Mouse (Mus musculus) MEL (cell line): ENCODE results near the gene Pgc. TPM values are rescaled to one million over a fixed set of nuclear protein-coding genes. Genes with fewer than 3 reads are reported as not detected.

Experiments
- DNase-seq: peaks from one replicate; pipeline ENCODE4 v3.0.0; 2011; ENCODE audit warnings: low read depth, low spot score
- H3K27ac ChIP-seq: 2 replicates; pipeline ENCODE4 v1.5.1; 2012; ENCODE audit warnings: low read depth, mild to moderate bottlenecking, control low read depth, low read length, moderate library complexity; ENCODE audit not compliant: control insufficient read depth
- H3K27me3 ChIP-seq, 2 experiments: fragments of 150-350 bp in 1 of 2; sonication (generic) in 1 of 2; 2 replicates each; pipeline ENCODE4 v1.6.1; 2012; ENCODE audit warnings: low read length in 2 of 2, mild to moderate bottlenecking in 2 of 2, improper control_type of control experiment in 1 of 2, moderate library complexity in 1 of 2; ENCODE audit not compliant: insufficient read depth in 2 of 2, control insufficient read depth in 1 of 2
- H3K36me3 ChIP-seq, 2 experiments: 2 replicates each; pipeline ENCODE4 v1.6.1; 2012 to 2014; ENCODE audit warnings: low read length in 2 of 2, improper control_type of control experiment in 1 of 2, inconsistent platforms in 1 of 2, mild to moderate bottlenecking in 1 of 2; ENCODE audit not compliant: insufficient read depth in 2 of 2, control insufficient read depth in 1 of 2
- H3K4me1 ChIP-seq, 2 experiments: fragments of 150-350 bp in 1 of 2; sonication (generic) in 1 of 2; 2 replicates each; pipeline ENCODE4 v1.6.1; 2012; ENCODE audit warnings: low read length in 2 of 2, improper control_type of control experiment in 1 of 2, mild to moderate bottlenecking in 1 of 2; ENCODE audit not compliant: insufficient read depth in 2 of 2, control insufficient read depth in 1 of 2
- H3K4me3 ChIP-seq, 2 experiments: fragments of 150-350 bp in 1 of 2; sonication (generic) in 1 of 2; 2 replicates each; pipeline ENCODE4 v1.5.1; 2012; ENCODE audit warnings: low read depth in 2 of 2, low read length in 2 of 2, mild to moderate bottlenecking in 2 of 2, moderate library complexity in 2 of 2, control low read depth in 1 of 2, improper control_type of control experiment in 1 of 2; ENCODE audit not compliant: control insufficient read depth in 1 of 2, insufficient read depth in 1 of 2
- H3K79me2 ChIP-seq: 2 replicates; pipeline ENCODE4 v1.6.1; 2012; ENCODE audit warnings: mild to moderate bottlenecking, low read length, moderate library complexity; ENCODE audit not compliant: control insufficient read depth, poor library complexity, insufficient read depth
- H3K9ac ChIP-seq: 2 replicates; pipeline ENCODE4 v1.6.1; 2012; ENCODE audit warnings: low read depth, mild to moderate bottlenecking, control low read depth, low read length, moderate library complexity; ENCODE audit not compliant: control insufficient read depth, poor library complexity, severe bottlenecking
- H3K9me3 ChIP-seq: fragments of 150-350 bp; sonication (generic); replicated peaks from 2 replicates; pipeline ENCODE4 v1.6.1; 2012; ENCODE audit warnings: mild to moderate bottlenecking, low read length, improper control_type of control experiment, moderate library complexity; ENCODE audit not compliant: insufficient read depth
- BHLHE40 ChIP-seq: IDR thresholded peaks from 2 replicates; pipeline ENCODE4 v1.6.1; 2012; ENCODE audit warnings: low read depth, mild to moderate bottlenecking, inconsistent platforms, low read length, improper control_type of control experiment, borderline replicate concordance
- CTCF ChIP-seq, 3 experiments: IDR thresholded peaks in 2 of 3; conservative IDR thresholded peaks in 1 of 3; 2 replicates each; pipeline ENCODE4 v1.5.1; 2011 to 2012; ENCODE audit warnings: low read length in 3 of 3, low read depth in 2 of 3, mild to moderate bottlenecking in 2 of 3, improper control_type of control experiment in 1 of 3, inconsistent platforms in 1 of 3, mixed read lengths in 1 of 3, moderate library complexity in 1 of 3; ENCODE audit not compliant: control insufficient read depth in 1 of 3, insufficient read depth in 1 of 3, poor library complexity in 1 of 3, severe bottlenecking in 1 of 3
- E2F4 ChIP-seq: IDR thresholded peaks from 2 replicates; pipeline ENCODE4 v1.6.1; 2011; ENCODE audit warnings: low read depth, low read length, improper control_type of control experiment, borderline replicate concordance
- ELF1 ChIP-seq: IDR thresholded peaks from 2 replicates; pipeline ENCODE4 v1.6.1; 2014; ENCODE audit warnings: low read depth, mild to moderate bottlenecking, inconsistent platforms, low read length, improper control_type of control experiment, moderate library complexity
- ETS1 ChIP-seq: IDR thresholded peaks from 2 replicates; pipeline ENCODE4 v1.6.1; 2012; ENCODE audit warnings: low read depth, mild to moderate bottlenecking, inconsistent platforms, low read length, improper control_type of control experiment, moderate library complexity
- GATA1 ChIP-seq: IDR thresholded peaks from 2 replicates; pipeline ENCODE4 v1.6.1; 2011; ENCODE audit warnings: low read depth, low read length, improper control_type of control experiment
- MAFK ChIP-seq: IDR thresholded peaks from 2 replicates; pipeline ENCODE4 v1.6.1; 2011; ENCODE audit warnings: low read depth, mild to moderate bottlenecking, low read length, improper control_type of control experiment, borderline replicate concordance
- MAX ChIP-seq: IDR thresholded peaks from 2 replicates; pipeline ENCODE4 v1.6.1; 2011; ENCODE audit warnings: low read length, improper control_type of control experiment
- MXI1 ChIP-seq: IDR thresholded peaks from 2 replicates; pipeline ENCODE4 v1.6.1; 2011; ENCODE audit warnings: mild to moderate bottlenecking, low read depth, low read length, improper control_type of control experiment
- MYB ChIP-seq: IDR thresholded peaks from 2 replicates; pipeline ENCODE4 v1.6.1; 2011; ENCODE audit warnings: mild to moderate bottlenecking, low read depth, low read length, improper control_type of control experiment
- NELFE ChIP-seq: IDR thresholded peaks from 2 replicates; pipeline ENCODE4 v1.6.1; 2011; ENCODE audit warnings: low read depth, low read length, improper control_type of control experiment
- POLR2AphosphoS2 ChIP-seq: IDR thresholded peaks from 2 replicates; pipeline ENCODE4 v1.6.1; 2011; ENCODE audit warnings: low read length, improper control_type of control experiment
- POLR2AphosphoS5 ChIP-seq: IDR thresholded peaks from 2 replicates; pipeline ENCODE4 v1.6.1; 2012; ENCODE audit warnings: low read depth, borderline replicate concordance, mild to moderate bottlenecking, inconsistent platforms, low read length, moderate library complexity, mixed read lengths
- RAD21 ChIP-seq: IDR thresholded peaks from 2 replicates; pipeline ENCODE4 v1.6.1; 2011; ENCODE audit warnings: mild to moderate bottlenecking, low read depth, low read length, improper control_type of control experiment
- SIN3A ChIP-seq: IDR thresholded peaks from 2 replicates; pipeline ENCODE4 v1.6.1; 2012; ENCODE audit warnings: low read length, improper control_type of control experiment, inconsistent platforms
- SMC3 ChIP-seq: IDR thresholded peaks from 2 replicates; pipeline ENCODE4 v1.6.1; 2011; ENCODE audit warnings: low read depth, low read length, improper control_type of control experiment
- USF1 ChIP-seq: IDR thresholded peaks from 2 replicates; pipeline ENCODE4 v1.6.1; 2014; ENCODE audit warnings: low read depth, mild to moderate bottlenecking, inconsistent platforms, low read length, improper control_type of control experiment, moderate library complexity
- polyA plus RNA-seq, 2 experiments: library from polyadenylated mRNA; stranded (reverse) in 1 of 2; unstranded in 1 of 2; fragments of >175 nt in 1 of 2; fragments of >200 nt in 1 of 2; gene quantifications; 2 replicates each; pipeline versions ENCODE4 v1.2.1 to v1.2.4; 2012; ENCODE audit warnings: low replicate concordance in 2 of 2, low read depth in 1 of 2; ENCODE audit not compliant: insufficient read length in 2 of 2, insufficient read depth in 1 of 2, missing spikeins in 1 of 2
- total RNA-seq: library from RNA; depleted of rRNA; stranded (reverse); fragments of 300-350 nt; gene quantifications from 2 replicates; pipeline ENCODE4 v1.2.3, GENCODE M21; 2012

The Pgc gene
- total and polyA plus RNA-seq, 3 experiments, result not detected

- H3K4me3 ChIP-seq, result no peak overlapping the region
- H3K4me1 ChIP-seq, result no peaks in the 10 kb centered on the region
- no peak overlapping the region for H3K9ac ChIP-seq
- no peaks in the 10 kb centered on the region for H3K27me3 ChIP-seq
- no peaks in the 10 kb centered on the region for H3K79me2 ChIP-seq
- no peaks in the 10 kb centered on the region for H3K36me3 ChIP-seq
- no peaks in the 10 kb centered on the region for H3K9me3 ChIP-seq
- TF ChIP-seq GATA1 (no peak), SMC3 (0 out of 2 replicates have a peak, but pooled peaks have one; percentile 5), CTCF (IDR thresholded peaks at IDR 0.05 in 2 of 3, conservative IDR thresholded peaks at IDR 0.05 in 1 of 3; ENCODE audit: control insufficient read depth in 1 of 3, insufficient read depth in 1 of 3, low read depth in 2 of 3, low read length in 3 of 3, poor library complexity in 1 of 3, severe bottlenecking in 1 of 3) (peak in 2 of 3 experiments; percentile 36 to 48; a peak in 4 of 6 replicates)
- no peak overlapping the region for H3K27ac ChIP-seq
- no peak for DNase-seq
Measured at GRCm38 (mm10) chr17:47704692-47705091, 21.9 kb upstream of the Pgc start.

- Histone ChIP-seq H3K27me3 (no peaks in the 10 kb centered on the region), H3K9me3 (no peaks in the 10 kb centered on the region), H3K36me3 (peaks cover 0 to 5% of the 10 kb centered on the region in 2 experiments; a peak in 2 of 4 replicates), H3K79me2 (no peaks in the 10 kb centered on the region), H3K9ac (no peak overlapping the region), H3K4me1 (peaks cover 0 to 7% of the 10 kb centered on the region in 2 experiments; a peak in 3 of 4 replicates), H3K27ac (no peak overlapping the region)
- no peak for DNase-seq
- TF ChIP-seq NELFE (no peak), MYB (no peak), ELF1 (no peak), E2F4 (no peak), POLR2AphosphoS5 (no peak), MAFK (no peak), ETS1 (no peak), SIN3A (no peak), BHLHE40 (no peak), MXI1 (no peak), POLR2AphosphoS2 (no peak), RAD21 (no peak), USF1 (no peak), MAX (no peak)
- TF ChIP-seq, all 39 proteins: peak for 0
- no peak overlapping the region for H3K4me3 ChIP-seq
Measured at GRCm38 (mm10) chr17:47706196-47706595, 20.4 kb upstream of the Pgc start.
